Mouse (Mus musculus) embryonic facial prominence, embryonic 13.5 days (tissue): Measurements from ENCODE around the gene Lrrc56. TPM values are rescaled to one million over a fixed set of nuclear protein-coding genes. Genes with fewer than 3 reads are reported as not detected.

Source experiments
- ATAC-seq: fragments of 200-750 bp; cut with Nextera tagmentation; 2 replicates; pipeline ENCODE4 v1.8.0; 2017; ENCODE audit warnings: low read depth; ENCODE audit not compliant: insufficient number of reproducible peaks, insufficient read depth, low FRiP score, low TSS enrichment
- H3K27ac ChIP-seq: fragments of 300-500 bp; sonication (generic); 2 replicates; pipeline ENCODE4 v1.5.1; 2015; ENCODE audit warnings: moderate library complexity, mild to moderate bottlenecking, inconsistent platforms
- H3K27me3 ChIP-seq: fragments of 300-500 bp; sonication (generic); 2 replicates; pipeline ENCODE4 v1.6.1; 2015; ENCODE audit warnings: mild to moderate bottlenecking, inconsistent platforms
- H3K36me3 ChIP-seq: fragments of 300-500 bp; sonication (generic); 2 replicates; pipeline ENCODE4 v1.6.1; 2015; ENCODE audit warnings: mild to moderate bottlenecking, inconsistent platforms
- H3K4me1 ChIP-seq: fragments of 300-500 bp; sonication (generic); 2 replicates; pipeline ENCODE4 v1.6.1; 2015; ENCODE audit warnings: inconsistent platforms
- H3K4me2 ChIP-seq: fragments of 300-500 bp; sonication (generic); 2 replicates; pipeline ENCODE4 v1.6.1; 2015; ENCODE audit warnings: moderate library complexity, mild to moderate bottlenecking, inconsistent platforms
- H3K4me3 ChIP-seq: fragments of 300-500 bp; sonication (generic); 2 replicates; pipeline ENCODE4 v1.5.1; 2015; ENCODE audit warnings: mild to moderate bottlenecking, inconsistent platforms
- H3K9ac ChIP-seq: fragments of 300-500 bp; sonication (generic); 2 replicates; pipeline ENCODE4 v1.6.1; 2015; ENCODE audit warnings: mild to moderate bottlenecking, inconsistent platforms
- H3K9me3 ChIP-seq: fragments of 300-500 bp; sonication (generic); 2 replicates; pipeline ENCODE4 v1.6.1; 2016; ENCODE audit warnings: inconsistent platforms
- WGBS: fragments of 180-500 bp; shearing (Covaris S2); methylation state at CpG from one replicate; pipeline ENCODE4 v1.1.7; 2015; ENCODE audit warnings: mixed read lengths; 5-methylcytosine and 5-hydroxymethylcytosine counted together
- polyA plus RNA-seq: library from polyadenylated mRNA; unstranded; fragments of >200 nt; fragmentation: Nextera tagmentation; extraction: Ambion mirVana; gene quantifications from 2 replicates; pipeline ENCODE4 v1.2.1, GENCODE M21; 2015

Lrrc56 gene
- polyA plus RNA-seq, 1 experiment from 2014 or later, result 13.3 TPM

DNA sequence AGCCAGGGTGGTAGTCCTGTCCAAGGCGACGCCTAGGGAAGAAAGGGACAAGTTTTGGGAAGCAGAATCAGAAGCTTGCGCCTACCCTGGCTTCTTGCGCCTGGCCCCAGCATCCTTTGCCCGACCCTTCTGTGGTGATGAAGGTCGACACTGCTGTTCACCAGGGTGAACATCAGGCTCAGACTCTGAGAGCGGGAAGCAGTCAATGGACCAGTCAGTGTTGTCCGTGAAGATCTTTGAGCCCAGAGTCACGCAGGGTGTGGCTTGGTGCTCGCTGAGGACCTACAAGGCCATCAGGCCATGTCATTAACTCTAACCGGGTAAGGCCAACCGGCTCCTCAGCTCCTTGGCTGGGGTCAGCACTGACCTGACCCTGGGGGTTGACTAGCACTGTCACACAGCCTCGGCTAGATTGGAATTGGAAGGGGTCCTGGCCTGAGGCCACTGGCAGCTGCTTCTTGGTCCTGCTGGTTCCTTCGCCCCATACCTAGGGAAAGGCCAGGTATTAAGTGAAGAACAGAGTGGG, 16.7 kb downstream of the Lrrc56 start:
- peaks cover 6% of the 10 kb centered on the region for H3K4me1 ChIP-seq
- no peak for ATAC-seq
- WGBS, result 83% methylated on average over 14 of the region's 14 CpGs
- no peak overlapping the region for H3K4me3 ChIP-seq
- H3K27ac ChIP-seq, result no peak overlapping the region
- no peak overlapping the region for H3K4me2 ChIP-seq
- no peaks in the 10 kb centered on the region for H3K27me3 ChIP-seq
- H3K9me3 ChIP-seq, result no peaks in the 10 kb centered on the region
- no peaks in the 10 kb centered on the region for H3K36me3 ChIP-seq
- H3K9ac ChIP-seq, result 0 out of 2 replicates have a peak overlapping the region, but pooled peaks have one; percentile 27

DNA sequence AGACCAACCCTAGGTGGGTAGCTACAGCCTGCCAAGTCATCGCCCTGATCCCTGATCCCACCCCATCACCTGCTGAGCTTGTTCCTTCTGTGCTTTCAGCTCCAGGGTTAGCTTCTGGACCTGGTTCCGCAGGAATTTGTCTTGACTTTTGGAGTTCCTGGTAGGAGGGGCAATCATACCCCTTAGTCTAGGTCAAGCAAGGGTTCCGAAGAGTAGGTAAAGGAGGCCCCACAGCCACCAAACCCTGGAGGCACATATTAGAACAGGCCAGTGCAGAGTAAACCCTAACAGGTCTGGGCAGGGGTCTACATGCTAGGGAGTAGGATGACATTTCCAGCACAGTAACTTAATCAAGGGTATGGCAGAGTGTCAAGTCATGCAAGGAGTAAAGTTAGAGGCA, 19.2 kb downstream of the Lrrc56 start:
- H3K9ac ChIP-seq, result no peak overlapping the region
- H3K4me2 ChIP-seq, result no peak overlapping the region
- no peak for ATAC-seq
- peak overlapping the region; percentile 41; the same call in 1 of the 2 replicates for H3K27ac ChIP-seq
- no peaks in the 10 kb centered on the region for H3K27me3 ChIP-seq
- no peak overlapping the region for H3K4me3 ChIP-seq
- H3K9me3 ChIP-seq, result no peaks in the 10 kb centered on the region
- H3K4me1 ChIP-seq, result peaks cover 25% of the 10 kb centered on the region
- H3K36me3 ChIP-seq, result peaks cover 11% of the 10 kb centered on the region
- 68% methylated on average over 3 of the region's 3 CpGs for WGBS

DNA sequence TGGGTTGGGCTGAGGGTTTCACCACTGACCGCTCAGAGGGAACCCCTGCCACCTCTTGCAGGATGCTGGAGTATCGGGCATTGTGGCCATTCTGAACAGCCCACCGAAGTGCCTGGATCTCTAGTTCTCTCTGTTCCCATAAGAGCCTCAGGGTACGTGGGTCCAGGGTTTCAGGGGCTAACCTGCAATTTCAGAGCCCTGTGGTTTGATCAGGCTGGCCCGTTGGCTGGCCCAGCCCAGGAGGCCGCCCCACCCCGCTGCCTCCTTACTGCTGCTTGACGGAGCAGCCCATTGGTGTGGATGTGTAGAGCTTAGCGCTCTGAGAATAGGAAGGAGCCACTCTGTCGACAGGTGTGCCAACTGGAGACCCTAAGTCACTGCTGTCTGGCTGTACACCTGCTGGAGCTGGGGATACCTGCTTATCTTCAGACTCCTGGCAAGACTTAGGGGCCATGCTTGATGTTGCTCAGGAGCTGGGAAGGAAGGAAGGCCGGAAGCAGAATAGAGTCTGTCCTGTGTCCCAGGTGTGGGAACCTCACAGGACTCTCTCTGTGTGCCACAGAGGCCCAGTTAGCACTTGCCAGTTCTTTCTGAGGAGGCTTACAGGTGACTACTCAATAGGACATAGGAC, 19.8 kb downstream of the Lrrc56 start, which contains the start of gene Lmntd2:
TSS of gene Lmntd2 (minus strand) at position 476 of the 631 bp plus-strand sequence.
- H3K4me2 ChIP-seq, result peak within 1 kb of the TSS; percentile 88
- no peak for ATAC-seq
- H3K4me1 ChIP-seq, result peaks cover 25% of the 10 kb centered on the region
- H3K9me3 ChIP-seq, result no peaks in the 10 kb centered on the region
- no peaks in the 10 kb centered on the region for H3K27me3 ChIP-seq
- peak within 1 kb of the TSS; percentile 78 for H3K9ac ChIP-seq
- peak within 1 kb of the TSS; percentile 90 for H3K27ac ChIP-seq
- peaks cover 13% of the 10 kb centered on the region for H3K36me3 ChIP-seq
- peak within 1 kb of the TSS; percentile 70 for H3K4me3 ChIP-seq
- WGBS, result 92% methylated on average over 11 of the region's 11 CpGs

DNA sequence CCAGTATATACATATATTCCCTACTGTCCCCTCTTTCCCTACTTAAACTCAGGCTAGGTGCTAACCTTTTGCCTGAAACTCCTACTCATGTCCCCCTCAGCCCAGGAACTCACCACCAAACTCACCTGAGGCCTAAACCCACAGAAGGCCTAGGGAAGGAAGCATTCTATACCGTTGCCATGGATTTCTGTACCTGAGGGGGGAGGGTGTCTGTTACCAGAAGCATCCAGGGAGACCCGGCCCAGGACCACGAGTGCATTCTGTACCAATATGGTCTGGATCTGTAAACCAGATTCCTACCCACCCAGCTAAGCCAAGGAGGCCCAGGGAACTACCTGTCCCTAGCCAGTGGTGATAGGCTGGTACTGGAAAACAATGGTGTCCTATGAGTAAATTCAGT, 20.4 kb downstream of the Lrrc56 start:
- Histone ChIP-seq H3K27me3 (no peaks in the 10 kb centered on the region), H3K4me2 (peak overlapping the region; percentile 88; the same call in 1 of the 2 replicates), H3K4me1 (peaks cover 25% of the 10 kb centered on the region), H3K36me3 (peaks cover 13% of the 10 kb centered on the region), H3K9ac (no peak overlapping the region), H3K9me3 (no peaks in the 10 kb centered on the region), H3K4me3 (no peak overlapping the region), H3K27ac (peak overlapping the region; percentile 90; the same call in 1 of the 2 replicates)
- ATAC-seq, result no peak
- WGBS, result 67% methylated on average over 3 of the region's 3 CpGs

DNA sequence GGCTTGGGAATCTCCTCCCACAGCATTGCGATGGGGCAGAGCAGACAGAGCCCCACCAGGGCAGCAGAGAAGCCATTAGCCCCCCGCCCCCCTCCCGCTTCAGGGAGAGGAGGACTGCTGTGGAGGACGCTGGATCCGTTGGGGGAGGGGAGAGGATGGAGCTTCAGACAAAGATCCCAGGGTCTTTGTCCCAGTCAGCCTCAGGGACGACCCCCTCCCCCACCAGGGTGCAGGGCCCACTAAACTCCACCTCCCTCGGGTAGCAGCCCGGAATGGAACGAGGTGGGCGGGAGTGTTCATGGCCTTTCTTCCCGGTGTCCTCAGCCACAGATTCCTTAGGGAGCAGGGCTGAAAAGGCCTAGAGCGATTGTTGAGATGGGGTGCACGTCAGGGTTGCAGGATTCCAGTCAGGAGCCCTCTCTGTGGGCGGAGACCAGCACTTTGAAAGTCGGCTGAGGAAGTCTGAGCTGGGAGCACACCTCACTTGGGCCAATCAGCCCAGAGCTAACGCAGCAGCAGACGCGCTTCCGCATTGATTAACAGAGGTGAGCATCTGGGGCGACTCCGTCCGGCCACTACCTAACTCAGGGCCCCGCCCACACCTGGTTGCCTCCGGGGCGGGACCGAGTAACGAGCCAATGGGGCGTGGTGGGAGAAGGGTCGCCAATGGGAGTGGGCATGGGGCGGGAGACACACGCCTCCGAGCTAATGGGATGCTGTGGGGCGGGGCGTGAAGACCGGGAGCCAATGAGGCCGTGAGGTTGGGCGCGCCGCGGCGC, 21.3 kb downstream of the Lrrc56 start, which contains the start of gene Rassf7:
TSS of gene Rassf7 (plus strand) at position 760 of the 779 bp plus-strand sequence.
- Histone ChIP-seq H3K27me3 (no peaks in the 10 kb centered on the region), H3K4me3 (peak within 1 kb of the TSS; percentile 70), H3K36me3 (peaks cover 17% of the 10 kb centered on the region), H3K9ac (peak within 1 kb of the TSS; percentile 78), H3K4me1 (peaks cover 26% of the 10 kb centered on the region), H3K9me3 (no peaks in the 10 kb centered on the region), H3K27ac (peak within 1 kb of the TSS; percentile 90), H3K4me2 (peak within 1 kb of the TSS; percentile 88)
- WGBS, result 0% methylated on average over 41 of the region's 41 CpGs
- ATAC-seq, result peak; percentile 90

DNA sequence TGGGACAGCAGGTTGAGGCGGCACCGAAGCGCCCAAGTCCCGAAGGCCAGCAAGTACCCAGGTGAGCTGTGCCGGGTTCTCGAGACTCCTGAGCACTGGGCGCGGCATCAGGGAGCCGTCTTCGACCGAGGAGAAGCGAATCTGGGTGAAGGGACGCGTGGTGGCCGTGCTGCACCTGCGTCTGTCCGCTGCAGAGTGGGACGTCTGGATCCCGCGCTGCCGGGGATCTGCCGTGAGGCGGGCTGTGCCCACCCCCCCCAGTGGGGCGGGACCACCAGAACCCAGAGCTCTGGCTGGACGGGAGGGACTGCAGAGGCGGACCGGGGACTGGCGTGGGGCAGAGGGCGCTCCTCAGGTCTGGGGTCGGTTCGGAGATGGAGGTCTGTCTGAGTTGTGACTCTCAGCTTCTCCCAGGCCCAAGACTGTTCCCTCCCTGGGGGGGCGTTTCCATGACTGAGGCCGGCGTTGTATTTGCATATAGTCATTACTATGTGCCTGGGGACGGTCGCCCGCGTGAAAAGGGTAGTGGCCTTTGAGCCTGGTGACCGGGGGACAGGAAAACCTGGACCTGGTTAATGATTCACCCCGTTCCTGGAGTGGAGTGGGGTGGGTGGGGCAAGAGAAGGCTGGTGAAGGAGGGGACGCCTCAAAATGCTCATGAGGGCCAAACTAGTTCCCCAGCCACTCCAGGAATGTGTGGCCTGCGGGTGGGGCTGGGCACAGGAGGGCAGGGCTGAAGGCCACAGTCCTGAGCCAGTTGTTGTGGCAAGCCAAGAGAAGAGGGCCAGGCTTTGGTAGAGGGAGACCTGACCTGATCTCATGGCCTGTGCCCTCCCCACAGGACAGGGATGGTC, 22.1 kb downstream of the Lrrc56 start:
- H3K27ac ChIP-seq, result peak overlapping the region; percentile 90
- H3K27me3 ChIP-seq, result no peaks in the 10 kb centered on the region
- peak overlapping the region; percentile 70 for H3K4me3 ChIP-seq
- H3K4me1 ChIP-seq, result peaks cover 34% of the 10 kb centered on the region
- peaks cover 17% of the 10 kb centered on the region for H3K36me3 ChIP-seq
- ATAC-seq, result peak; percentile 63
- H3K4me2 ChIP-seq, result peak overlapping the region; percentile 88
- H3K9me3 ChIP-seq, result no peaks in the 10 kb centered on the region
- under 1% methylated on average over 41 of the region's 42 CpGs for WGBS
- H3K9ac ChIP-seq, result peak overlapping the region; percentile 78

DNA sequence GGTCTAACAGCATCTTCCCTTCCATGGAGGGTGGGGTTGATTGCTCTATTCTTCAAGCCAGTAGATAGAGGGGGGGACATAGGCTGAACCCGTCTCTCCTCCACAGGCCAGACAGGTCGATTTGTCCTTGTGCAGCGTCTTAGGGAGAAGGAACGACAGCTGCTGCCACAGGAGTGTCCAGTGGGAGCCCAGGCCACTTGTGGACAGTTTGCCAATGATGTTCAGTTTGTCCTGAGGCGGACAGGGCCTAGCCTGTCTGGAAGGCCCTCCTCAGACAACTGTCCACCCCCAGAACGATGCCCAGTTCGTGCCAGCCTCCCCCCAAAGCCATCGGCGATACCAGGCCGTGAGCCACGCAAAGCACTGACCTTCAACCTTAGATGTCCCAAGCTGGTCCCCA, 22.9 kb downstream of the Lrrc56 start:
- Histone ChIP-seq H3K4me3 (peak overlapping the region; percentile 70), H3K4me1 (peaks cover 36% of the 10 kb centered on the region), H3K27ac (peak overlapping the region; percentile 7; the same call in 1 of the 2 replicates), H3K9ac (0 out of 2 replicates have a peak overlapping the region, but pooled peaks have one; percentile 46), H3K36me3 (peaks cover 17% of the 10 kb centered on the region), H3K27me3 (no peaks in the 10 kb centered on the region), H3K4me2 (peak overlapping the region; percentile 88), H3K9me3 (no peaks in the 10 kb centered on the region)
- WGBS, result 87% methylated on average over 11 of the region's 11 CpGs
- ATAC-seq, result no peak

DNA sequence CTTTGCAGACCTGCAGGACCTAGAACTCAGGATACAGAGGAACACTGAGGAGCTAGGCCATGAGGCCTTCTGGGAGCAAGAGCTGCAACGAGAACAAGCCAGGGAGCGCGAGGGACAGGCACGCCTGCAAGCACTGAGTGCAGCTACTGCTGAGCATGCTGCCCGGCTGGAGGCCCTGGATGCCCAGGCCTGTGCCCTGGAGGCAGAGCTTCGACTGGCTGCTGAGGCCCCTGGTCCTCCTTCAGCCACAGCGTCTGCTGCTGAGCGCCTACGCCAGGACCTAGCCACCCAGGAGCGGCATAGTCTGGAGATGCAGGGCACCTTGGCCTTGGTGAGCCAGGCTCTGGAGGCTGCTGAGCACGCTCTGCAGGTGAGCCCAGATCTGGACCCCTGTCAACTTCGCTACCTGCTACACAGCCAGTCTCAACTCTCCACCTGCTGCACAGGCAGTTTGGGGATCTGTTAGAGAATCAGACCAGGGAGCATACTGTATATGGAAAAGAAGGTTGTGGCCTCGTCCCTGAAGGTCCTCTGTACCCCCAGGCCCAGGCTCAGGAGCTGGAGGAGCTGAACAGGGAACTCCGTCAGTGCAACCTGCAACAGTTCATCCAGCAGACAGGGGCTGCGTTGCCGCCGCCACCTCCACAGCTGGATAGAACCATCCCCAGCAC, 23.5 kb downstream of the Lrrc56 start:
- Histone ChIP-seq H3K36me3 (peaks cover 17% of the 10 kb centered on the region), H3K9me3 (no peaks in the 10 kb centered on the region), H3K4me1 (peaks cover 42% of the 10 kb centered on the region), H3K27me3 (no peaks in the 10 kb centered on the region), H3K4me3 (no peak overlapping the region; the same call in 1 of the 2 replicates), H3K27ac (no peak overlapping the region), H3K4me2 (peak overlapping the region; percentile 88; the same call in 1 of the 2 replicates), H3K9ac (0 out of 2 replicates have a peak overlapping the region, but pooled peaks have one; percentile 46)
- 84% methylated on average over 17 of the region's 17 CpGs for WGBS
- ATAC-seq, result no peak

DNA sequence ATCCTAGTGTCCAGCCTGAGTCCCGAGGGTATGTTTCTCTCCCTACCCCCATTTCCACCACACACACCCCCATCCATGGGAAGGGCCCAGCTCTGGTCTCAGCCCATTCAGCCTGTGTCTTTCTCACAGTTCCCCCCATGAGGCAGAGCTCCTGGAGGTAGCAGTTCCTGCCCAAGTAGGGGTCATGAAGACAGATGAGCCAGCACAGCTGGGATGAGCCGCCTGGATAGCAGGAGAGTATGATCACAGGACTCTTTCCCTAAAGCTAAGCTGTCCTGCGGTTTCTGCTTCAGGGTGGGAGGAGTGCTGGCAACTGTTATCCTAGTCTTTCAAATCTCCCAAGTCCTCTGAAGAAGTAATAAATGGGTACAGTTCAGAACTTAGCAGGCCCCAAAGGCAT, 24.2 kb downstream of the Lrrc56 start:
- 70% methylated on average over 3 of the region's 3 CpGs for WGBS
- H3K4me1 ChIP-seq, result peaks cover 45% of the 10 kb centered on the region
- H3K27ac ChIP-seq, result no peak overlapping the region

DNA sequence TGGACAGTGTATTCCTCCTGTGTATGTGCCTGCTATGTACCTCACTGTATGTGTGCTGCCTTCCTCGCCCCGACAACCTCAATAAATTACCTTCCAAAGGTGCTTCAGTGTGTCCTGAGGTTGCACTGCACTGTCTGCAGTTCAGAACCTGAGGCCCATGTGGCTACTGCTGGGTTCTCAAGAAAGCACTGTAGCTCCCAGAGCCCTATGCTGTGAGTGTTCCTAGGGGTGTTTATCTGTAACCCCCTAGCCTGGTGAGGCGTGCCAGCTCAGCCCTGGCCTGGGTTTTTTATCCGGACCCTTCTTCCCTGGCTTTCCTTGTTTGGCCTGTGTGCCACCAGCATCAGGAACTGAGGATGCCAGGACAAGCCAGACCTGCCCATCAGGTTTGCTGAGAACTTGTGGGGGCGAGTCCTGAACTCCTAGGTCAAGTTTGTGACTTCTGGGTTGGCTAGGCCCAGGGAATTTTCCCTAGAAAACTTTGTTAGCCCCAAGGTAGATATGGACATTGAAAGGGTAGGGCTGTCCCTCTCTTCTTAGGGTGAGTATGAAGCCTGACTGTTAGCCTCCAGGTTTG, 24.7 kb downstream of the Lrrc56 start:
- WGBS, result 82% methylated on average over 5 of the region's 5 CpGs
- peaks cover 17% of the 10 kb centered on the region for H3K36me3 ChIP-seq
- peaks cover 45% of the 10 kb centered on the region for H3K4me1 ChIP-seq
- no peaks in the 10 kb centered on the region for H3K27me3 ChIP-seq
- H3K9ac ChIP-seq, result 0 out of 2 replicates have a peak overlapping the region, but pooled peaks have one; percentile 7
- no peak overlapping the region for H3K4me3 ChIP-seq
- H3K9me3 ChIP-seq, result no peaks in the 10 kb centered on the region
- no peak for ATAC-seq
- H3K27ac ChIP-seq, result peak overlapping the region; percentile 51; the same call in 1 of the 2 replicates
- H3K4me2 ChIP-seq, result no peak overlapping the region

More for the DNA sequence above, 24.2 kb downstream of the Lrrc56 start:
- Histone ChIP-seq H3K4me3 (no peak overlapping the region), H3K9me3 (no peaks in the 10 kb centered on the region), H3K36me3 (peaks cover 17% of the 10 kb centered on the region), H3K27me3 (no peaks in the 10 kb centered on the region), H3K4me2 (no peak overlapping the region), H3K9ac (0 out of 2 replicates have a peak overlapping the region, but pooled peaks have one; percentile 7)
- ATAC-seq, result no peak
